Mouse (Mus musculus) forebrain, embryonic 15.5 days (tissue): ENCODE measurements at regions not wholly inside any gene's neighbourhood (a gene's known extent, or its start where the extent isn't known, plus 50 kb on each side); places are given as distances from the start of the nearest gene placed in this dataset.

Experiments used
- ATAC-seq: fragments of 200-750 bp; cut with Nextera tagmentation; replicated peaks from 2 replicates; pipeline ENCODE4 v1.8.0; 2017; ENCODE audit warnings: mild to moderate bottlenecking, moderate TSS enrichment, moderate library complexity
- H3K27ac ChIP-seq: fragments of 300-500 bp; sonication (generic); replicated peaks from 2 replicates; pipeline ENCODE4 v1.5.1; 2015; ENCODE audit warnings: mild to moderate bottlenecking, inconsistent platforms
- H3K27me3 ChIP-seq: fragments of 300-500 bp; sonication (generic); 2 replicates; pipeline ENCODE4 v1.6.1; 2015; ENCODE audit warnings: inconsistent platforms
- H3K36me3 ChIP-seq: fragments of 300-500 bp; sonication (generic); 2 replicates; pipeline ENCODE4 v1.6.1; 2015; ENCODE audit warnings: mild to moderate bottlenecking, inconsistent platforms
- H3K4me1 ChIP-seq: fragments of 300-500 bp; sonication (generic); 2 replicates; pipeline ENCODE4 v1.6.1; 2015; ENCODE audit warnings: inconsistent platforms
- H3K4me2 ChIP-seq: fragments of 300-500 bp; sonication (generic); replicated peaks from 2 replicates; pipeline ENCODE4 v1.6.1; 2015; ENCODE audit warnings: mild to moderate bottlenecking, inconsistent platforms
- H3K4me3 ChIP-seq: fragments of 300-500 bp; sonication (generic); 2 replicates; pipeline ENCODE4 v1.5.1; 2015; ENCODE audit warnings: mild to moderate bottlenecking, inconsistent platforms
- H3K9ac ChIP-seq: fragments of 300-500 bp; sonication (generic); replicated peaks from 2 replicates; pipeline ENCODE4 v1.6.1; 2015; ENCODE audit warnings: mild to moderate bottlenecking, inconsistent platforms
- H3K9me3 ChIP-seq: fragments of 300-500 bp; sonication (generic); 2 replicates; pipeline ENCODE4 v1.6.1; 2016; ENCODE audit warnings: inconsistent platforms
- WGBS: fragments of 180-500 bp; shearing (Covaris S2); methylation state at CpG from one replicate; pipeline ENCODE4 v1.1.7; 2015; ENCODE audit warnings: mixed read lengths; 5-methylcytosine and 5-hydroxymethylcytosine counted together

DNA sequence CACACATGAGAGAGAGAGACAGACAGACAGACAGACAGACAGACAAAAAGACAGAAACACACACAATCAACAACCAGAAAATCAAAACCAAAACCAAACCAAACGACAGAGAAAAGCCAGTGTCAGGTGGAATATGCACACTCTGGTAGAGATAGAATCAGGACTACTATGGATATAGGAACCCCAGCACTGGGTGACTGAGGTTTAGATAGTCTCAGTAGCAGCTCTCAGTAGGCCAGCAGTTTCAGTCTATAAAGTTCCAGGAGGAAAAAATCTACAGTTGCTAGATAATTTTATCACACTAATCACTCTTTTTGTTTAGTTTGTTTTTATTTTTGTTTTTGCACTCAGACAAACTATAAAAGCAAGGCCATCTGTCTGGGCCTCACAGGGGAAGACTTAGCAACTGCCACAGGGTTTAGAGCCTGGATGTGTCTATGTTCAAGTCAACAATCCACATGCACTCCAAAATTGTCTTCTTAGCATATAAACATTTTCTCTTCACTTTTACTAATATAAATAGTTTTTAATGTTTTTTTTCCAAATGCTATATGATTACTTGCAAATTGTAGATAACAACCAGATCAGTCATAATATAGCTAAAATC, 718.2 kb downstream of the Trim52 start:
- Histone ChIP-seq H3K27ac (no peak overlapping the region), H3K36me3 (no peaks in the 10 kb centered on the region), H3K27me3 (no peaks in the 10 kb centered on the region), H3K4me2 (no peak overlapping the region), H3K4me1 (no peaks in the 10 kb centered on the region), H3K4me3 (no peak overlapping the region), H3K9me3 (no peaks in the 10 kb centered on the region), H3K9ac (no peak overlapping the region)
- 87% methylated on average over 1 of the region's 1 CpGs for WGBS
- ATAC-seq: no peak

- Histone ChIP-seq H3K9me3 (no peaks in the 10 kb centered on the region), H3K4me2 (no peak overlapping the region), H3K4me3 (no peak overlapping the region), H3K36me3 (no peaks in the 10 kb centered on the region), H3K27me3 (0 out of 2 replicates have a peak, but pooled peaks cover 2% of the 10 kb centered on the region), H3K4me1 (peaks cover 4% of the 10 kb centered on the region; the same call in 1 of the 2 replicates), H3K27ac (no peak overlapping the region), H3K9ac (no peak overlapping the region)
- ATAC-seq: peak; percentile 33
- WGBS: 60% methylated on average over 5 of the region's 5 CpGs
Observed at GRCm38 (mm10) chr14:106835705-106836104, 729.7 kb downstream of the Trim52 start.

DNA sequence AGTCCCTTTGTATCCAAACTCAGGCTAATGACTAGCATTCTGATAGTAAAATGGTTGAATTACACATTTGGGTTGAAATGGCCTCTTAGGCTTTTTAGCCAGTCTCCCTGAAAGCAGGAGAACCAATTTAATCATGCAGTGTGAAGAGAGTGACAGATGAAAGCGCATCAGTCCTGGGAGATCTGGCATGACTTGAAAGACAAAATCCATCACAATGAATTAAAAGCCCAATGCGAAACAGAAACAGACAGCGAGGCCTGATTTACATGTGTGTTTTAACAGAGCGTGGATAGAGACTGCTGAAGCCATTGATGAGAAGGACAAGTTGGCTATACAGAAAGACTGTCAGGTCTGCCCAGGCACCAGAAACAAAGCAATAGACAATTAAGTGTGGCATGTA, 730.2 kb downstream of the Trim52 start:
- Histone ChIP-seq H3K4me1 (peaks cover 4% of the 10 kb centered on the region; the same call in 1 of the 2 replicates), H3K9ac (no peak overlapping the region), H3K4me2 (no peak overlapping the region), H3K9me3 (no peaks in the 10 kb centered on the region), H3K4me3 (no peak overlapping the region), H3K36me3 (no peaks in the 10 kb centered on the region), H3K27me3 (0 out of 2 replicates have a peak, but pooled peaks cover 2% of the 10 kb centered on the region), H3K27ac (no peak overlapping the region)
- peak; percentile 90 for ATAC-seq
- WGBS: 8% methylated on average over 4 of the region's 4 CpGs
